Mouse (Mus musculus) lung, postnatal 0 days (tissue): ENCODE results near the gene March10.

ENCODE experiments used
- CTCF ChIP-seq: IDR thresholded peaks from 2 replicates; pipeline ENCODE4 v1.5.1; 2016; ENCODE audit warnings: antibody characterized with exemption, mild to moderate bottlenecking
- EP300 ChIP-seq: IDR thresholded peaks from 2 replicates; pipeline ENCODE4 v1.6.1; 2016; ENCODE audit warnings: antibody characterized with exemption, mild to moderate bottlenecking, control low read depth

DNA sequence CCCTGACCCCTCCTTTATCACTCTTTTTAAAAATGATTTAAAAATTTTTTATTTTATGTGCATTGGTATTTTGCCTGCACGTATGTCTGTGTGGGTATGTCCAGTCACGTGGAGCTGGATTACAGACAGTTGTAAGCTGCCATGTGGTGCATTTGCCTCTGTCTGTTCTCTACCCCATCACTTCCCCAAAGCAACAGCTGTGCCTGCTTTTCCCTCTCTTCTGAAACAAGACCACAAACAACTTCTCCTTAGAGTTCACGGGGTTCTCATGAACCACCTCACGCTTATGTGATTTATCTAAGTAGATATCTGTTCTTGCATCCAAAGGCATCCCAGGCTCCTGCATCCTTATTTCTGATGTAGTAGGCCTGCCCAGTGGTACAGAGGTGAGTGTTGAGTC, 45.8 kb upstream of the March10 start:
- TF ChIP-seq CTCF (no peak), EP300 (no peak)
